Mouse (Mus musculus): ENCODE data around the gene Uvrag.
A peak's percentile ranks its signal among the peaks of the same experiment; 100 is the strongest.

- peak; percentile 48 for TF ChIP-seq CTCF (IDR thresholded peaks at IDR 0.05; ENCODE audit: low read depth, low read length)
- TF ChIP-seq POLR2A (IDR thresholded peaks at IDR 0.05; ENCODE audit: extremely low read depth, insufficient read depth, low read length), result no peak
Measured at GRCm38 (mm10) chr7:99028108-99028507, 112.8 kb downstream of the Uvrag start.
